Mouse (Mus musculus) kidney, embryonic 15.5 days (tissue): ENCODE results near the gene Pebp1. TPM values are rescaled to one million over a fixed set of nuclear protein-coding genes. Genes with fewer than 3 reads are reported as not detected.

Source experiments
- polyA plus RNA-seq: library from polyadenylated mRNA; unstranded; fragments of >200 nt; fragmentation: Nextera tagmentation; extraction: Ambion mirVana; gene quantifications from 2 replicates; pipeline ENCODE4 v1.2.1, GENCODE M21; 2015

Pebp1 gene
- polyA plus RNA-seq, 1 experiment from 2014 or later, result 766 TPM

Other genes with a start within 250 kb of the Pebp1 start
- gene Suds3, start 171.5 kb downstream of the Pebp1 start, polyA plus RNA-seq, result 78.3 and 78.4 TPM in 2 replicates
- 16.8 and 17.1 TPM in 2 replicates for gene Taok3, start 167.5 kb downstream of the Pebp1 start, polyA plus RNA-seq
- gene Vsig10, start 31.5 kb upstream of the Pebp1 start, polyA plus RNA-seq, result 14.2 and 15.9 TPM in 2 replicates
- gene Wsb2, start 69.7 kb upstream of the Pebp1 start, polyA plus RNA-seq, result 67.7 and 69.5 TPM in 2 replicates
- gene Rfc5, start 101.4 kb upstream of the Pebp1 start, polyA plus RNA-seq, result 110 and 128 TPM in 2 replicates
- 0.67 and 0.73 TPM in 2 replicates for gene Ksr2, start 126.4 kb upstream of the Pebp1 start, polyA plus RNA-seq